Mouse (Mus musculus) cerebellum, adult 2 months (tissue): ENCODE data around the gene Ece1.

ENCODE experiments used
- CTCF ChIP-seq: fragments of 200-500 bp; IDR thresholded peaks from 2 replicates; pipeline ENCODE4 v1.5.1; 2011; ENCODE audit warnings: low read depth, mild to moderate bottlenecking, control low read depth, low read length, moderate library complexity, borderline replicate concordance; ENCODE audit not compliant: insufficient read depth
- POLR2A ChIP-seq: fragments of 200-500 bp; IDR thresholded peaks from 2 replicates; pipeline ENCODE4 v1.6.1; 2011; ENCODE audit warnings: low read length, control low read depth, borderline replicate concordance; ENCODE audit not compliant: insufficient read depth

DNA sequence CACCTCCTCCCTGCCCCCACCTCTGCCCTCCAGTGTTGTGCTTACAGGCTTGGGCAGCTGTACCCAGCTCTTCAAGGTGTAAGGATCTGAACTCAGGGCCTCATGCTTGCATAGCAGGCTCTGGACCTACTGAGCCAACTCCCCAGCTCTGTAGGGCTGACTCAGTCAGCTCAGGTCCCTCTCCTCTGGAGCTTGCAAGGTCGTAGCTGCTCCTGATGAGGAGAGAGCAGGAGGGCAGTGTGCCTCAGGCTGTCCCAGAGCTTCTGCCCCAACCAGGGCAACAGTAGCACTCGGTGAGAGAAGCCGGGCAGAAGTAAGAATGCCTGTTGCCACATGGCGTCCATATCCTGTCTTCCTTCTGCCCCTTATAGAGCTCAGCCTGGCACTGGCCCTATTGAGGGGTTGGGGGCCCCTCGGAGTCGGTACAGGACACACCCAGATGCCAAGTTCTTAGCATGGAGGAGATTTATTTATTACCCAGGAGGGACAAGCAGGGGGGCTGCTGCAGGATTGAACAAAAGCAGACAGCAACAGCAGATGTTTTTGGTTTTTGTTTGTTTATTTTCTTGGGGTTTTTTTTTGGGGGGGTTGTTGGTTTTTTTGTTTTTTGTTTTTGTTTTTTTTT lies 70.6 kb downstream of the Ece1 start:
- no peak for TF ChIP-seq CTCF
- TF ChIP-seq POLR2A: no peak
